Mouse (Mus musculus) forebrain, embryonic 13.5 days (tissue): Measurements from ENCODE around the gene Arid3a. TPM values are rescaled to one million over a fixed set of nuclear protein-coding genes. Genes with fewer than 3 reads are reported as not detected.
"Not testable (repeated sequence)": the region's sequence is repeated elsewhere in the genome, so short reads cannot be mapped to it uniquely, and the experiment has no call there.

Experiments used
- ATAC-seq: fragments of 200-750 bp; cut with Nextera tagmentation; 2 replicates; pipeline ENCODE4 v1.8.0; 2017
- H3K27ac ChIP-seq: fragments of 300-500 bp; sonication (generic); 2 replicates; pipeline ENCODE4 v1.5.1; 2015; ENCODE audit warnings: inconsistent platforms, mild to moderate bottlenecking, moderate library complexity
- H3K27me3 ChIP-seq: fragments of 300-500 bp; sonication (generic); 2 replicates; pipeline ENCODE4 v1.6.1; 2015; ENCODE audit warnings: mild to moderate bottlenecking, inconsistent platforms
- H3K36me3 ChIP-seq: fragments of 300-500 bp; sonication (generic); 2 replicates; pipeline ENCODE4 v1.6.1; 2015; ENCODE audit warnings: mild to moderate bottlenecking, inconsistent platforms; ENCODE audit not compliant: poor library complexity, severe bottlenecking
- H3K4me1 ChIP-seq: fragments of 300-500 bp; sonication (generic); 2 replicates; pipeline ENCODE4 v1.6.1; 2015; ENCODE audit warnings: inconsistent platforms
- H3K4me2 ChIP-seq: fragments of 300-500 bp; sonication (generic); 2 replicates; pipeline ENCODE4 v1.6.1; 2015; ENCODE audit warnings: inconsistent platforms, mild to moderate bottlenecking, moderate library complexity
- H3K4me3 ChIP-seq: fragments of 300-500 bp; sonication (generic); 2 replicates; pipeline ENCODE4 v1.5.1; 2015; ENCODE audit warnings: mild to moderate bottlenecking, inconsistent platforms
- H3K9ac ChIP-seq: fragments of 300-500 bp; sonication (generic); 2 replicates; pipeline ENCODE4 v1.6.1; 2015; ENCODE audit warnings: mild to moderate bottlenecking, inconsistent platforms
- H3K9me3 ChIP-seq: fragments of 300-500 bp; sonication (generic); replicated peaks from 2 replicates; pipeline ENCODE4 v1.6.1; 2016; ENCODE audit warnings: inconsistent platforms
- WGBS: fragments of 180-500 bp; shearing (Covaris S2); methylation state at CpG from one replicate; pipeline ENCODE4 v1.1.7; 2015; 5-methylcytosine and 5-hydroxymethylcytosine counted together
- polyA plus RNA-seq: library from polyadenylated mRNA; unstranded; fragments of >200 nt; fragmentation: Nextera tagmentation; extraction: Ambion mirVana; gene quantifications from 2 replicates; pipeline ENCODE4 v1.2.1, GENCODE M21; 2015

Arid3a gene
- polyA plus RNA-seq, 1 experiment from 2014 or later: 2.5 TPM

- peak overlapping the region; percentile 14; the same call in 1 of the 2 replicates for H3K4me2 ChIP-seq
- H3K27ac ChIP-seq: peak overlapping the region; percentile 54
- ATAC-seq: peak; percentile 27; the same call in 1 of the 2 replicates
Measured at GRCm38 (mm10) chr10:79945507-79946234, 18.8 kb downstream of the Arid3a start.

GRCm38 (mm10) chr10:79946752-79947322 is 20.0 kb downstream of the Arid3a start:
- no peaks in the 10 kb centered on the region for H3K9me3 ChIP-seq
- peaks cover 21% of the 10 kb centered on the region for H3K4me1 ChIP-seq
- 19% methylated on average over 7 of the region's 7 CpGs for WGBS
- H3K4me2 ChIP-seq: no peak overlapping the region; the same call in 1 of the 2 replicates
- no peak for ATAC-seq
- peaks cover 46% of the 10 kb centered on the region for H3K36me3 ChIP-seq
- no peak overlapping the region for H3K27ac ChIP-seq
- peak overlapping the region; percentile 38; the same call in 1 of the 2 replicates for H3K9ac ChIP-seq
- H3K27me3 ChIP-seq: no peaks in the 10 kb centered on the region
- H3K4me3 ChIP-seq: no peak overlapping the region

More at GRCm38 (mm10) chr10:79945507-79946234, 18.8 kb downstream of the Arid3a start:
- Histone ChIP-seq H3K4me3 (no peak overlapping the region), H3K27me3 (no peaks in the 10 kb centered on the region), H3K4me1 (peaks cover 21% of the 10 kb centered on the region), H3K9me3 (no peaks in the 10 kb centered on the region), H3K36me3 (peaks cover 39% of the 10 kb centered on the region), H3K9ac (peak overlapping the region; percentile 6; the same call in 1 of the 2 replicates)
- WGBS: 23% methylated on average over 16 of the region's 16 CpGs

GRCm38 (mm10) chr10:79947502-79947901 is 20.7 kb downstream of the Arid3a start:
- WGBS: 72% methylated on average over 6 of the region's 6 CpGs
- Histone ChIP-seq H3K4me3 (no peak overlapping the region), H3K4me2 (no peak overlapping the region), H3K27me3 (no peaks in the 10 kb centered on the region), H3K9me3 (no peaks in the 10 kb centered on the region), H3K27ac (no peak overlapping the region), H3K4me1 (peaks cover 21% of the 10 kb centered on the region), H3K9ac (no peak overlapping the region), H3K36me3 (peaks cover 41% of the 10 kb centered on the region)
- ATAC-seq: no peak

- Histone ChIP-seq H3K9ac (no peak overlapping the region), H3K36me3 (peaks cover 53% of the 10 kb centered on the region), H3K4me2 (no peak overlapping the region), H3K27me3 (no peaks in the 10 kb centered on the region), H3K4me3 (no peak overlapping the region), H3K4me1 (peaks cover 21% of the 10 kb centered on the region), H3K27ac (no peak overlapping the region), H3K9me3 (no peaks in the 10 kb centered on the region)
- WGBS: 95% methylated on average over 4 of the region's 4 CpGs
- ATAC-seq: no peak
Measured at GRCm38 (mm10) chr10:79949873-79950272, 23.0 kb downstream of the Arid3a start.

- Histone ChIP-seq H3K4me3 (no peak overlapping the region), H3K9ac (no peak overlapping the region), H3K36me3 (peaks cover 53% of the 10 kb centered on the region), H3K4me2 (no peak overlapping the region), H3K9me3 (no peaks in the 10 kb centered on the region), H3K27ac (no peak overlapping the region), H3K27me3 (no peaks in the 10 kb centered on the region), H3K4me1 (peaks cover 15% of the 10 kb centered on the region)
- no peak for ATAC-seq
- 84% methylated on average over 18 of the region's 18 CpGs for WGBS
Measured at GRCm38 (mm10) chr10:79950661-79951060, 23.8 kb downstream of the Arid3a start.

- no peak overlapping the region for H3K4me2 ChIP-seq
- peaks cover 41% of the 10 kb centered on the region for H3K36me3 ChIP-seq
- no peaks in the 10 kb centered on the region for H3K9me3 ChIP-seq
- no peak overlapping the region for H3K9ac ChIP-seq
- ATAC-seq: no peak
- no peak overlapping the region for H3K27ac ChIP-seq
- H3K27me3 ChIP-seq: 0 out of 2 replicates have a peak, but pooled peaks cover 5% of the 10 kb centered on the region
- H3K4me3 ChIP-seq: no peak overlapping the region
- H3K4me1 ChIP-seq: peaks cover 4% of the 10 kb centered on the region; the same call in 1 of the 2 replicates
- WGBS: 89% methylated on average over 6 of the region's 6 CpGs
Measured at GRCm38 (mm10) chr10:79953946-79954345, 27.1 kb downstream of the Arid3a start.

- Histone ChIP-seq H3K4me2 (no peak overlapping the region), H3K4me3 (no peak overlapping the region), H3K9me3 (no peaks in the 10 kb centered on the region), H3K36me3 (peaks cover 23% of the 10 kb centered on the region), H3K27ac (no peak overlapping the region), H3K4me1 (peaks cover 7% of the 10 kb centered on the region), H3K27me3 (0 out of 2 replicates have a peak, but pooled peaks cover 5% of the 10 kb centered on the region), H3K9ac (0 out of 2 replicates have a peak overlapping the region, but pooled peaks have one; percentile 3)
- ATAC-seq: no peak
- WGBS: 79% methylated on average over 9 of the region's 9 CpGs
Measured at GRCm38 (mm10) chr10:79955691-79956090, 28.8 kb downstream of the Arid3a start.

- WGBS: 22% methylated on average over 4 of the region's 4 CpGs
- H3K36me3 ChIP-seq: peaks cover 18% of the 10 kb centered on the region
- no peak for ATAC-seq
- no peak overlapping the region for H3K27ac ChIP-seq
- H3K9ac ChIP-seq: no peak overlapping the region
- no peak overlapping the region for H3K4me3 ChIP-seq
- H3K27me3 ChIP-seq: 0 out of 2 replicates have a peak, but pooled peaks cover 5% of the 10 kb centered on the region
- no peaks in the 10 kb centered on the region for H3K9me3 ChIP-seq
- no peak overlapping the region for H3K4me2 ChIP-seq
- H3K4me1 ChIP-seq: peaks cover 15% of the 10 kb centered on the region
Measured at GRCm38 (mm10) chr10:79956643-79957154, 29.9 kb downstream of the Arid3a start.

- peaks cover 22% of the 10 kb centered on the region for H3K36me3 ChIP-seq
- no peak overlapping the region for H3K4me3 ChIP-seq
- H3K4me1 ChIP-seq: peaks cover 15% of the 10 kb centered on the region
- 16% methylated on average over 21 of the region's 21 CpGs for WGBS
- no peak for ATAC-seq
- H3K27me3 ChIP-seq: 0 out of 2 replicates have a peak, but pooled peaks cover 5% of the 10 kb centered on the region
- peak overlapping the region; percentile 25 for H3K4me2 ChIP-seq
- no peak overlapping the region for H3K9ac ChIP-seq
- no peaks in the 10 kb centered on the region for H3K9me3 ChIP-seq
- H3K27ac ChIP-seq: no peak overlapping the region
Measured at GRCm38 (mm10) chr10:79958140-79958816, 31.4 kb downstream of the Arid3a start.

GRCm38 (mm10) chr10:79959412-79959811 is 32.6 kb downstream of the Arid3a start:
- ATAC-seq: peak; percentile 48; the same call in 1 of the 2 replicates
- not testable (repeated sequence) for H3K27ac ChIP-seq, H3K9ac ChIP-seq, H3K27me3 ChIP-seq, H3K9me3 ChIP-seq
- H3K36me3 ChIP-seq: peaks cover 29% of the 10 kb centered on the region
- 69% methylated on average over 5 of the region's 10 CpGs for WGBS
- H3K4me3 ChIP-seq: peak overlapping the region; percentile 97
- H3K4me2 ChIP-seq: peak overlapping the region; percentile 93
- peaks cover 15% of the 10 kb centered on the region for H3K4me1 ChIP-seq

GRCm38 (mm10) chr10:79959847-79960601 is 33.2 kb downstream of the Arid3a start, which contains the start of gene Wdr18:
Gene Wdr18, plus strand, starts transcription at chr10:79960152.
- peak within 1 kb of the TSS; percentile 93 for H3K4me2 ChIP-seq
- H3K36me3 ChIP-seq: peaks cover 35% of the 10 kb centered on the region
- under 1% methylated on average over 61 of the region's 61 CpGs for WGBS
- H3K9me3 ChIP-seq: no peaks in the 10 kb centered on the region
- peak within 1 kb of the TSS; percentile 79 for H3K9ac ChIP-seq
- H3K4me1 ChIP-seq: peaks cover 15% of the 10 kb centered on the region
- peak within 1 kb of the TSS; percentile 41 for H3K27ac ChIP-seq
- peak; percentile 98 for ATAC-seq
- H3K4me3 ChIP-seq: peak within 1 kb of the TSS; percentile 97
- H3K27me3 ChIP-seq: 0 out of 2 replicates have a peak, but pooled peaks cover 5% of the 10 kb centered on the region
